Mouse (Mus musculus) granulocyte monocyte progenitor cell, adult 5-6 weeks (primary cell): Measurements from ENCODE around the gene Tax1bp1. TPM values are rescaled to one million over a fixed set of nuclear protein-coding genes. Genes with fewer than 3 reads are reported as not detected.

Experiments
- ATAC-seq: replicated peaks from 2 replicates; pipeline ENCODE4 v1.8.0; 2016; ENCODE audit warnings: mild to moderate bottlenecking, moderate TSS enrichment, inconsistent platforms; ENCODE audit not compliant: poor library complexity, severe bottlenecking
- total RNA-seq, 2 experiments: library from RNA; stranded (forward) in 1 of 2; stranded (reverse) in 1 of 2; fragments of 200-712, 200-1000 nt in 1 of 2; fragments of >200 nt in 1 of 2; fragmentation: Nextera tagmentation in 1 of 2; gene quantifications; 2 replicates each; pipeline ENCODE4 v1.2.3; 2014 to 2017

The Tax1bp1 gene
- total RNA-seq, 2 experiments from 2014 or later = 165 to 339 TPM

- no peak for ATAC-seq
Observed at GRCm38 (mm10) chr6:52699899-52700298, 13.6 kb upstream of the Tax1bp1 start.

- 0 out of 2 replicates have a peak, but pooled peaks have one; percentile 14 for ATAC-seq
Observed at GRCm38 (mm10) chr6:52703263-52703662, 10.3 kb upstream of the Tax1bp1 start.

GRCm38 (mm10) chr6:52705280-52705679 is 8.2 kb upstream of the Tax1bp1 start:
- no peak for ATAC-seq

GRCm38 (mm10) chr6:52707815-52708214 is 5.7 kb upstream of the Tax1bp1 start:
- ATAC-seq = no peak

GRCm38 (mm10) chr6:52712563-52712962 is 966 bp upstream of the Tax1bp1 start:
- ATAC-seq = peak; percentile 30

GRCm38 (mm10) chr6:52713897-52714509 is 474 bp downstream of the Tax1bp1 start:
- ATAC-seq = peak; percentile 62

GRCm38 (mm10) chr6:52717493-52718192 is 4.1 kb downstream of the Tax1bp1 start:
- ATAC-seq = peak; percentile 23

- peak; percentile 80 for ATAC-seq
Observed at GRCm38 (mm10) chr6:52724805-52725439, 11.4 kb downstream of the Tax1bp1 start.

- no peak for ATAC-seq
Observed at GRCm38 (mm10) chr6:52730338-52730737, 16.8 kb downstream of the Tax1bp1 start.

- no peak for ATAC-seq
Observed at GRCm38 (mm10) chr6:52734630-52735029, 21.1 kb downstream of the Tax1bp1 start.

GRCm38 (mm10) chr6:52752832-52753231 is 39.3 kb downstream of the Tax1bp1 start:
- ATAC-seq = no peak

GRCm38 (mm10) chr6:52765206-52765605 is 51.7 kb downstream of the Tax1bp1 start:
- no peak for ATAC-seq

GRCm38 (mm10) chr6:52770789-52771188 is 57.3 kb downstream of the Tax1bp1 start:
- no peak for ATAC-seq

GRCm38 (mm10) chr6:52773132-52773531 is 59.6 kb downstream of the Tax1bp1 start:
- peak; percentile 61 for ATAC-seq

GRCm38 (mm10) chr6:52775350-52775749 is 61.8 kb downstream of the Tax1bp1 start:
- 0 out of 2 replicates have a peak, but pooled peaks have one; percentile 7 for ATAC-seq

GRCm38 (mm10) chr6:52775956-52776355 is 62.4 kb downstream of the Tax1bp1 start:
- ATAC-seq = no peak

GRCm38 (mm10) chr6:52777034-52777433 is 63.5 kb downstream of the Tax1bp1 start:
- ATAC-seq = no peak

GRCm38 (mm10) chr6:52778523-52778922 is 65.0 kb downstream of the Tax1bp1 start:
- ATAC-seq = no peak

GRCm38 (mm10) chr6:52779546-52779945 is 66.0 kb downstream of the Tax1bp1 start:
- ATAC-seq = no peak

GRCm38 (mm10) chr6:52790316-52790715 is 76.8 kb downstream of the Tax1bp1 start:
- ATAC-seq = no peak

GRCm38 (mm10) chr6:52790781-52791180 is 77.3 kb downstream of the Tax1bp1 start:
- ATAC-seq = no peak
